Mouse (Mus musculus) stomach, embryonic 16.5 days (tissue): ENCODE measurements at regions not wholly inside any gene's neighbourhood (a gene's known extent, or its start where the extent isn't known, plus 50 kb on each side); places are given as distances from the start of the nearest gene placed in this dataset.
"Not testable (repeated sequence)": the region's sequence is repeated elsewhere in the genome, so short reads cannot be mapped to it uniquely, and the experiment has no call there.

Source experiments
- ATAC-seq: fragments of 200-750 bp; cut with Nextera tagmentation; 2 replicates; pipeline ENCODE4 v1.8.0; 2017; ENCODE audit warnings: moderate number of reproducible peaks, moderate TSS enrichment; ENCODE audit not compliant: insufficient read depth, low FRiP score
- H3K27ac ChIP-seq: fragments of 300-500 bp; sonication (generic); 2 replicates; pipeline ENCODE4 v1.5.1; 2014; ENCODE audit warnings: low read length
- H3K27me3 ChIP-seq: fragments of 300-500 bp; sonication (generic); 2 replicates; pipeline ENCODE4 v1.6.1; 2014; ENCODE audit warnings: low read length, control low read depth, mixed read lengths; ENCODE audit not compliant: control insufficient read depth, insufficient read depth
- H3K36me3 ChIP-seq: fragments of 300-500 bp; sonication (generic); 2 replicates; pipeline ENCODE4 v1.6.1; 2014; ENCODE audit warnings: low read length; ENCODE audit not compliant: control insufficient read depth, insufficient read depth
- H3K4me1 ChIP-seq: fragments of 300-500 bp; sonication (generic); 2 replicates; pipeline ENCODE4 v1.6.1; 2014; ENCODE audit warnings: low read length, control low read depth, mixed read lengths; ENCODE audit not compliant: control insufficient read depth, insufficient read depth
- H3K4me2 ChIP-seq: fragments of 300-500 bp; sonication (generic); 2 replicates; pipeline ENCODE4 v1.6.1; 2014; ENCODE audit warnings: low read depth, low read length, mixed read lengths
- H3K4me3 ChIP-seq: fragments of 300-500 bp; sonication (generic); replicated peaks from 2 replicates; pipeline ENCODE4 v1.5.1; 2014; ENCODE audit warnings: mild to moderate bottlenecking, low read length
- H3K9ac ChIP-seq: fragments of 300-500 bp; sonication (generic); 2 replicates; pipeline ENCODE4 v1.6.1; 2014; ENCODE audit warnings: low read length
- H3K9me3 ChIP-seq: fragments of 300-500 bp; sonication (generic); replicated peaks from 2 replicates; pipeline ENCODE4 v1.6.1; 2016; ENCODE audit warnings: low read length, control low read depth; ENCODE audit not compliant: control insufficient read depth
- WGBS: fragments of 180-500 bp; shearing (Covaris S2); extraction: QIAGEN DNeasy Blood & Tissue Kit; methylation state at CpG from one replicate; pipeline ENCODE4 v1.1.7; 2014; 5-methylcytosine and 5-hydroxymethylcytosine counted together

DNA sequence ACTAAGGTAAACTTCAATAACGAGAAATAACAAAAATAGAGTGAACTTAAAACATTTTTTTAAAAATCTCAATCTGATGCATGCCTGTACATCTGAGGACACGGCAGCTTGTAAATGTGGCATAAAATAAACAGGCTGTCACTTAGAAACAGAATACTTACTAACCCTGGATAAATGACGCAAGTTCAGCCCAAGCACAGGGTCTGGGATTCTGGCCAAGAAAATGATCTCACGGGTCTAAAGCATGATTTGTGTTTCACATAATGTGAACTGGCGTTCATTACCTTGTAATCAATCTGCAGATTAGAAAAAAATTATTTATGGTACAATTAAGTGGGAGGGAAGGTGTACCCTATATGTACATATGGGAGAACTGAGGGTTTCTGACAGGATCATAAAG, 512.1 kb upstream of the Vrk2 start:
- 26% methylated on average over 5 of the region's 5 CpGs for WGBS
- Histone ChIP-seq H3K9ac (no peak overlapping the region), H3K36me3 (no peaks in the 10 kb centered on the region), H3K4me3 (no peak overlapping the region), H3K27ac (no peak overlapping the region), H3K4me1 (no peaks in the 10 kb centered on the region), H3K27me3 (no peaks in the 10 kb centered on the region), H3K9me3 (no peaks in the 10 kb centered on the region), H3K4me2 (no peak overlapping the region)
- no peak for ATAC-seq

DNA sequence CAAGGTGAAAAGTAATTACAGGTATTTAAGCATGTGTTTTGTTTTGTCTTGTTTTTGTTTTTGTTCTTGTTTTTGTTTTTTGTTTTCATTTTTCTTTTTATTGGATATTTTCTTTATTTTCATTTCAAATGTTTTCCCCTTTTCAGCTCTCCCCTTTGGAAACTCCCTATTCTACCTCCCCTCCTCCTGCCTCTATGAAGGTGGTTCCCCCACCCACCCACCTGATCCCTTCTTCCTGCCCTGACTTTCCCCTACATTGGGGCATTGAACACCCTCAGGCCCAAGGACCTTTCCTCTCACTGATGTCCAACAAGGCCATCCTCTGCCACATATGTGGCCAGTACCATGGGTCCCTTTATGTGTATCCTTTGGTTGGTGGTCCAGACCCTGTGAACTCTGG, 509.1 kb upstream of the Vrk2 start:
- ATAC-seq: no peak
- H3K27me3 ChIP-seq: no peaks in the 10 kb centered on the region
- no peak overlapping the region for H3K27ac ChIP-seq
- H3K4me2 ChIP-seq: no peak overlapping the region
- H3K9me3 ChIP-seq: no peaks in the 10 kb centered on the region
- no peak overlapping the region for H3K4me3 ChIP-seq
- H3K36me3 ChIP-seq: no peaks in the 10 kb centered on the region
- H3K9ac ChIP-seq: no peak overlapping the region
- H3K4me1 ChIP-seq: no peaks in the 10 kb centered on the region

DNA sequence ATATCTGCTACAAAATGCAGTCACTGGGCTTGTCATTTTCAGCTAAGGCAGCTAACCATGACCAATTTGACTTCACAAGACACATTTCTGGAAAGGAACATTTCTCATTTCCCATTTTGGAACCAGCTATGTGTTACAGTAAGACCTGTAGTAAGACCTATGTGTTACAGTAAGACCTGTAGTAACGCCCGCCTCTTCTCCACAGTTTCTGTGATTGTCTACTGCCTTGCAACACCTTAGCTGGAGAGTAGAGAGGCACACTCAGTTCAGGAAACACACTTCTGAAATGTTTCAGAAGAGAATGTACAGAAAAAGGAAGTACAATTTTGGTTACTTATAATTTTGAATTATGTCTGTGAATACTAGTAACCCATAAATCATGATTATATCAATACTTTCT, 508.2 kb upstream of the Vrk2 start:
- no peak overlapping the region for H3K4me3 ChIP-seq
- H3K36me3 ChIP-seq: no peaks in the 10 kb centered on the region
- H3K27me3 ChIP-seq: no peaks in the 10 kb centered on the region
- ATAC-seq: no peak
- H3K9me3 ChIP-seq: no peaks in the 10 kb centered on the region
- no peak overlapping the region for H3K9ac ChIP-seq
- H3K27ac ChIP-seq: no peak overlapping the region
- WGBS: 93% methylated on average over 2 of the region's 2 CpGs
- no peaks in the 10 kb centered on the region for H3K4me1 ChIP-seq
- H3K4me2 ChIP-seq: no peak overlapping the region

DNA sequence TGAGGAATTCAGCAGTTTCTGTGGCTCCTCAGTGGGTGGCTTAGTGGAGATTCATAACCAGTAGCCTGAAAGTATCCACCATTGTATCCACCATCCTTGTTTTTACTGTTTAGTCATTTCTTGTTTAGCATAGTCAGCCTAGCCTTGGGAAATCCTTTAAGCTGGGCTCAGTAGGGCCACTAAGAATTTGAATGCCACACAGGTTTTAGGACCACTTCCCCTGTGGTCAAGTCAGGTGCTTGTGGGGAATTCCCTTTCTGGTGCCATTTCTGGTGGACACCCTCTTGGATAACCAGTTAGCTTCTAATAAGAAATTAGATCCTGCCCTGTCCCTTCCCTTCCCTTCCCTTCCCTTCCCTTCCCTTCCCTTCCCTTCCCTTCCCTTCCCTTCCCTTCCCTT, 502.8 kb upstream of the Vrk2 start:
- Histone ChIP-seq H3K27me3 (no peaks in the 10 kb centered on the region), H3K4me2 (no peak overlapping the region), H3K9ac (no peak overlapping the region), H3K4me3 (no peak overlapping the region), H3K9me3 (no peaks in the 10 kb centered on the region), H3K27ac (no peak overlapping the region), H3K4me1 (no peaks in the 10 kb centered on the region), H3K36me3 (no peaks in the 10 kb centered on the region)
- ATAC-seq: no peak

DNA sequence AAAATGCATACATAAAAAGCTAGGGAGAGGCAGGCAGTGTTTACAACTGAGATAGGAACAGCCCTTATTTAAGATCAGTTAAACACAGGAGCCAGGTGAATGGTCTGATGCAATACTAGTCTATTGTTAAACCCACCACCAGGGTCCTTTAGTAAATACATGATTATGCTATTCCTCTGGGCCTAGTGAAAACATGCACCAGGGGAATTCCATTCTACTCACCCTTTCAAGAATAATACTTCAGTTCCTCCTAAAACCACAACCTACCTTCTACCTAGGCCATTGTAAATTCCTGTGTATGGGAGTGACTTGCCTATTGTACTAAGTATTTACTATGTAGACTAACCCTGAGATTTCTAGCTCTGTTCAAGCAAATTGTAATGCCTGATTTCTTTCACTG, 501.7 kb upstream of the Vrk2 start:
- H3K4me2 ChIP-seq, H3K4me1 ChIP-seq, H3K27ac ChIP-seq, H3K9ac ChIP-seq, H3K36me3 ChIP-seq, H3K4me3 ChIP-seq, H3K27me3 ChIP-seq, ATAC-seq, H3K9me3 ChIP-seq: not testable (repeated sequence)

DNA sequence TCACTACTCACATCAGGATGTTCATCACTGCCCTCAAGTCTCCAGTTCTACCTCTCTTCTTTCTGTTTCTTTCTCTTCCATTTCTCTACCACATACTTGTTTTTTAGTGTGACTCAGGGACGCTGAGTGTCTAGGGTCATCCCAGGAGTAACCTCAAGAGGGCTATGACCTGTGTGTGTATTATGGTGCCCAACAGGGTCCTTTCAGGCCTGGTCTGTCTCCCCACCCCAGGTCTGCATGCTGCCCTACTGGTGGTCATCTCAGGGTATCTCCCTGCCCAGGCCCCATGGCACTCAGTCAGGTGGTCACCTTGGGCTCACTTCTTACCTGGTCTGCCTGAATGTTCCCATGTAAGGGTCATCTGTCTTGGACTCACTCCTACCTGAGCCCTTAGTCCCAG, 492.7 kb upstream of the Vrk2 start:
- no peak for ATAC-seq
- Histone ChIP-seq H3K4me2 (no peak overlapping the region), H3K36me3 (no peaks in the 10 kb centered on the region), H3K9me3 (no peaks in the 10 kb centered on the region), H3K27me3 (no peaks in the 10 kb centered on the region), H3K4me3 (no peak overlapping the region), H3K4me1 (no peaks in the 10 kb centered on the region), H3K9ac (no peak overlapping the region), H3K27ac (no peak overlapping the region)
- WGBS: 67% methylated on average over 1 of the region's 1 CpGs

DNA sequence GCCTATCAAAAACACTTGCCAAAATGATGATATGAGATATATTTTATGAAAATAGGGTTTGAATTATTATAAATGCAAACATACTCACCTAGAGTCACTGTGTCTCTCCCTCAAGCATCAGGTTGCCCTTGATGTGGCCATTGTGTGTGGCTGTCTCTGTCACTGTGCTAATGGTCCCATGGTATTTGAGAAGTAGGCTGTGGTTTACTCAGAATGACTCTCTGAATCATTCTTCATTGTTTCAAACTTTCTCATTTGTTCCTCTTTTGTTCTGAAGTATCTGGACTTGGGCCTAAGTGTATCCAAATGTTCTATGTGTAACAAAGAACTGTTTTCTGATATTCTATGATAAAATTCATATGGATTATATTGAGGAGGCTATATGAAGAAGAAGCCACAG, 487.4 kb upstream of the Vrk2 start:
- no peak overlapping the region for H3K4me2 ChIP-seq

DNA sequence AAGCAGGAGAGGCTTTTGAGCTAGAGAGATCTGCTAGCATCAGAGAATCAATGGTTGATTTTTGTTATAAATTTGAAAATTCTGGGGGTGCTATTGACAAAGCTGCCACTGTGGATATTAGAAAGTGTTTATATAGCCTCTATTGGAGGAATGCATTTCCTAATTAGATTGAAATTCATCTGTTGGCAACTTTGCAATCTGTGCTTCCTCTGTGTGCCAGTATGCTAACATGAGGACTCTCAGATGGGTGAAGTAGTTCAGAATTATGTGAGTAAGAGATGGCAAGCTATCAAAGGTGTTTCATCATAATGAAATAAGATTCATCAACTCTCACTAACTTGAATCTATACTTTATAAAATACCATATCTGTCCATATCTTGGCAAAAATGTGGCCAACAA, 476.6 kb upstream of the Vrk2 start:
- no peak overlapping the region for H3K27ac ChIP-seq
- no peaks in the 10 kb centered on the region for H3K36me3 ChIP-seq

More for the DNA sequence above, 487.4 kb upstream of the Vrk2 start:
- no peaks in the 10 kb centered on the region for H3K36me3 ChIP-seq
- H3K9ac ChIP-seq: no peak overlapping the region
- H3K4me1 ChIP-seq: no peaks in the 10 kb centered on the region
- H3K27me3 ChIP-seq: no peaks in the 10 kb centered on the region
- no peak for ATAC-seq
- H3K9me3 ChIP-seq: no peaks in the 10 kb centered on the region
- no peak overlapping the region for H3K27ac ChIP-seq
- H3K4me3 ChIP-seq: no peak overlapping the region

DNA sequence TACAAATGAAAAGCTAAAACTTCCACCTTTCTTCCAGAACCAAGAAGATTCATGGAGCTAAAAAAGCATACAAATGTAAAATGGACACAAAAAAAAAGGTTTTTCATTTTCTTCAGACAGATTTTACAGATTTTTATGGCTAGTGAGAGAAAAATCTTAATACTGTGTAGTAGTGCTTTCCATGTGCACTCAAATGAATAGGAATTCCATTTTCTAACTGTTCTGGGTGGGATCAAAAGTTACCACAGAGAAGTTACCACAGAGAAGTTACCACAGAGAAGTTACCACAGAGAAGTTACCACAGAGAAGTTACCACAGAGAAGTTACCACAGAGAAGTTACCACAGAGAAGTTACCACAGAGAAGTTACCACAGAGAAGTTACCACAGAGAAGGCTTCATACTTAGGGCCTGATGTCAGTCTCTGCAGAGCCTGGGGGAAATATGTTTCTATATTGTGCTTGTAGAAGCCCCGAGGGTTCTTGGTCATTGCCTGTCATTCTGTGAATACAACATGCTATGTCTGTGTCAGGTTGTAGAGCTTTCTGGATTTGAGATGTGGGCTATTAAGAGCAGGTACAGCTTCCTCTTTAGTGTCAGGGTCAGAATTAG, 433.5 kb upstream of the Vrk2 start:
- H3K27me3 ChIP-seq: no peaks in the 10 kb centered on the region
- H3K9me3 ChIP-seq: no peaks in the 10 kb centered on the region
- no peak overlapping the region for H3K4me2 ChIP-seq
- WGBS: 81% methylated on average over 1 of the region's 1 CpGs
- H3K27ac ChIP-seq: no peak overlapping the region
- H3K36me3 ChIP-seq: no peaks in the 10 kb centered on the region
- H3K4me3 ChIP-seq: no peak overlapping the region
- H3K9ac ChIP-seq: no peak overlapping the region
- H3K4me1 ChIP-seq: no peaks in the 10 kb centered on the region
- ATAC-seq: no peak

More for the DNA sequence above, 476.6 kb upstream of the Vrk2 start:
- Histone ChIP-seq H3K4me3 (no peak overlapping the region), H3K4me2 (no peak overlapping the region), H3K9ac (no peak overlapping the region), H3K27me3 (no peaks in the 10 kb centered on the region), H3K4me1 (no peaks in the 10 kb centered on the region), H3K9me3 (no peaks in the 10 kb centered on the region)
- ATAC-seq: no peak

DNA sequence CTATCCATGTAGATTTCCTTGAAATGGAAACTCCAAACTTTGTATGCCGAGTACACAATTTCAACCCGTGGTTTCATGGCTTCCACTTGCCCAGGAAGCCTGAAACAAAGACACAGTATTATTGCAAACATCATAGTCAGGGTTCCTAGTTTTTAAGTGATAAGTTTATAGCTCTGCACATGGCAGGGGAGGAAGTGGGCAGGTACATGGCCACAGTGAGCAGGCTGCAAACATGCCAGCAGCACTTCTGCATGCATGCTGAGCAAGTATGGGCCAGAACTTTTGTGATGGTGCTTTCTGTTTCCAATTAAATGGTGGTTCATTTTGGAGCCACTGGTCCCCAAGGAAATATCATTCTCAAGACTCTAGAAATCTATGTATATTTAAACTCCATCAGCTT, 431.7 kb upstream of the Vrk2 start:
- H3K27me3 ChIP-seq: no peaks in the 10 kb centered on the region
- no peaks in the 10 kb centered on the region for H3K9me3 ChIP-seq
- H3K27ac ChIP-seq: no peak overlapping the region
- WGBS: 65% methylated on average over 2 of the region's 2 CpGs
- no peaks in the 10 kb centered on the region for H3K4me1 ChIP-seq
- ATAC-seq: no peak
- H3K4me2 ChIP-seq: no peak overlapping the region
- no peaks in the 10 kb centered on the region for H3K36me3 ChIP-seq
- H3K9ac ChIP-seq: no peak overlapping the region
- no peak overlapping the region for H3K4me3 ChIP-seq
